Mouse (Mus musculus): Measurements from ENCODE around the gene Gch1. TPM values are rescaled to one million over a fixed set of nuclear protein-coding genes. Genes with fewer than 3 reads are reported as not detected.

Gene Gch1
- polyA plus RNA-seq, 1 experiment from 2014 or later, result 9.7 TPM

- H3K27me3 ChIP-seq (replicated peaks; ENCODE audit: insufficient read depth, low read length), result no peaks in the 10 kb centered on the region
- no peak overlapping the region for H3K4me3 ChIP-seq (ENCODE audit: low read depth, low read length)
- ATAC-seq, result no peak
- TF ChIP-seq EP300 (IDR thresholded peaks at IDR 0.05) (no peak), CTCF (IDR thresholded peaks at IDR 0.05) (no peak)
- H3K4me2 ChIP-seq (replicated peaks; ENCODE audit: low read depth, low read length), result no peak overlapping the region
- WGBS, result 65% methylated on average over 11 of the region's 11 CpGs
- H3K36me3 ChIP-seq (ENCODE audit: insufficient read depth, low read length), result no peaks in the 10 kb centered on the region
- H3K9ac ChIP-seq (replicated peaks; ENCODE audit: low read depth), result no peak overlapping the region
- DNase-seq (ENCODE audit: low spot score), result no peak
- H3K9me3 ChIP-seq (ENCODE audit: low read length), result no peaks in the 10 kb centered on the region
- H3K27ac ChIP-seq (ENCODE audit: low read length), result no peak overlapping the region
- no peaks in the 10 kb centered on the region for H3K4me1 ChIP-seq (ENCODE audit: insufficient read depth, low read depth, low read length)
These were observed 40.7 kb upstream of the Gch1 start for GRCm38 (mm10) chr14:47229796-47230376.

- Histone ChIP-seq H3K36me3 (ENCODE audit: insufficient read depth, low read length) (no peaks in the 10 kb centered on the region), H3K9ac (replicated peaks; ENCODE audit: low read depth) (no peak overlapping the region), H3K9me3 (ENCODE audit: low read length) (no peaks in the 10 kb centered on the region), H3K27ac (ENCODE audit: low read length) (no peak overlapping the region), H3K4me1 (ENCODE audit: insufficient read depth, low read depth, low read length) (no peaks in the 10 kb centered on the region), H3K27me3 (replicated peaks; ENCODE audit: insufficient read depth, low read length) (no peaks in the 10 kb centered on the region), H3K4me2 (replicated peaks; ENCODE audit: low read depth, low read length) (no peak overlapping the region), H3K4me3 (ENCODE audit: low read depth, low read length) (no peak overlapping the region)
- WGBS, result 87% methylated on average over 8 of the region's 8 CpGs
- DNase-seq (ENCODE audit: low spot score), result no peak
- TF ChIP-seq CTCF (IDR thresholded peaks at IDR 0.05) (no peak), EP300 (IDR thresholded peaks at IDR 0.05) (no peak)
- ATAC-seq, result no peak
These were observed 36.7 kb upstream of the Gch1 start for GRCm38 (mm10) chr14:47225931-47226330.

GRCm38 (mm10) chr14:47224476-47225325 lies 35.5 kb upstream of the Gch1 start:
- H3K36me3 ChIP-seq (ENCODE audit: insufficient read depth, low read length), result no peaks in the 10 kb centered on the region
- H3K27ac ChIP-seq (ENCODE audit: low read length), result no peak overlapping the region
- H3K4me2 ChIP-seq (replicated peaks; ENCODE audit: low read depth, low read length), result no peak overlapping the region
- ATAC-seq (no peak), DNase-seq (ENCODE audit: low spot score) (no peak)
- no peaks in the 10 kb centered on the region for H3K27me3 ChIP-seq (replicated peaks; ENCODE audit: insufficient read depth, low read length)
- no peak for TF ChIP-seq EP300 (IDR thresholded peaks at IDR 0.05)
- TF ChIP-seq CTCF (IDR thresholded peaks at IDR 0.05), result 0 out of 2 replicates have a peak, but pooled peaks have one; percentile 16
- H3K9me3 ChIP-seq (ENCODE audit: low read length), result no peaks in the 10 kb centered on the region
- WGBS, result 63% methylated on average over 10 of the region's 10 CpGs
- H3K4me3 ChIP-seq (ENCODE audit: low read depth, low read length), result no peak overlapping the region
- H3K4me1 ChIP-seq (ENCODE audit: insufficient read depth, low read depth, low read length), result no peaks in the 10 kb centered on the region
- H3K9ac ChIP-seq (replicated peaks; ENCODE audit: low read depth), result no peak overlapping the region

GRCm38 (mm10) chr14:47222631-47223450 lies 33.6 kb upstream of the Gch1 start:
- Histone ChIP-seq H3K36me3 (ENCODE audit: insufficient read depth, low read length) (no peaks in the 10 kb centered on the region), H3K4me1 (ENCODE audit: insufficient read depth, low read depth, low read length) (no peaks in the 10 kb centered on the region), H3K4me3 (ENCODE audit: low read depth, low read length) (no peak overlapping the region), H3K9ac (replicated peaks; ENCODE audit: low read depth) (no peak overlapping the region), H3K9me3 (ENCODE audit: low read length) (no peaks in the 10 kb centered on the region), H3K4me2 (replicated peaks; ENCODE audit: low read depth, low read length) (no peak overlapping the region), H3K27ac (ENCODE audit: low read length) (no peak overlapping the region), H3K27me3 (replicated peaks; ENCODE audit: insufficient read depth, low read length) (no peaks in the 10 kb centered on the region)
- WGBS, result 58% methylated on average over 11 of the region's 11 CpGs
- no peak for TF ChIP-seq CTCF (IDR thresholded peaks at IDR 0.05)
- no peak for TF ChIP-seq EP300 (IDR thresholded peaks at IDR 0.05)
- DNase-seq (ENCODE audit: low spot score) (no peak), ATAC-seq (no peak)

- no peaks in the 10 kb centered on the region for H3K36me3 ChIP-seq (ENCODE audit: insufficient read depth, low read length)
- DNase-seq (ENCODE audit: low spot score) (no peak), ATAC-seq (no peak)
- no peak overlapping the region for H3K27ac ChIP-seq (ENCODE audit: low read length)
- no peaks in the 10 kb centered on the region for H3K9me3 ChIP-seq (ENCODE audit: low read length)
- H3K27me3 ChIP-seq (replicated peaks; ENCODE audit: insufficient read depth, low read length), result no peaks in the 10 kb centered on the region
- H3K9ac ChIP-seq (replicated peaks; ENCODE audit: low read depth), result no peak overlapping the region
- TF ChIP-seq CTCF (IDR thresholded peaks at IDR 0.05) (no peak), EP300 (IDR thresholded peaks at IDR 0.05) (no peak)
- no peak overlapping the region for H3K4me2 ChIP-seq (replicated peaks; ENCODE audit: low read depth, low read length)
- 86% methylated on average over 11 of the region's 11 CpGs for WGBS
- no peaks in the 10 kb centered on the region for H3K4me1 ChIP-seq (ENCODE audit: insufficient read depth, low read depth, low read length)
- no peak overlapping the region for H3K4me3 ChIP-seq (ENCODE audit: low read depth, low read length)
These were observed 32.4 kb upstream of the Gch1 start for GRCm38 (mm10) chr14:47221567-47221966.
